Mouse (Mus musculus) cerebellum, adult 2 months (tissue): ENCODE data around the gene Cngb1.

ENCODE experiments used
- CTCF ChIP-seq: fragments of 200-500 bp; IDR thresholded peaks from 2 replicates; pipeline ENCODE4 v1.5.1; 2011; ENCODE audit warnings: low read depth, mild to moderate bottlenecking, control low read depth, low read length, moderate library complexity, borderline replicate concordance; ENCODE audit not compliant: insufficient read depth
- POLR2A ChIP-seq: fragments of 200-500 bp; IDR thresholded peaks from 2 replicates; pipeline ENCODE4 v1.6.1; 2011; ENCODE audit warnings: low read length, control low read depth, borderline replicate concordance; ENCODE audit not compliant: insufficient read depth

DNA sequence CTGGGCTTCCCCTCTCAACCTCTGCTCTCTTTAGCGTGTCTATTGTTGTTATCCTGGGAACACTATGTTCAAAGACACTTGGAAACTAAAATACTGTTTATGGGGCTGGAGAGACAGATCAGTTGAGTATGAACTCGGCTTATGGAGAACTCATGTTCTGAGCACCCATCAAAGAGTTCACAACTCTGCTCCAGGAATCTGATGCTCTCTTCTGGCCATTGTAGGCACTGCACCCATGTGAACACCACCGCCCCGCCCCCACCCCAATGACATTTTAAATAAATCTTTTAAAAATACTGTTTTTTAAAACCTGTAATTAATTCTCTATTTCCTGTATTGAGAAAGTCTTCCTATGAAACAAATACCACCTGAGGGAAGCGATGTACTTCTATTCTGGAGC, 4.0 kb downstream of the Cngb1 start:
- peak; percentile 45; the same call in 1 of the 2 replicates for TF ChIP-seq CTCF
- no peak for TF ChIP-seq POLR2A
